Mouse (Mus musculus) liver, postnatal 0 days (tissue): ENCODE results near the gene Pdzrn3. TPM values are rescaled to one million over a fixed set of nuclear protein-coding genes. Genes with fewer than 3 reads are reported as not detected.

Experiments used
- ATAC-seq: fragments of 200-750 bp; cut with Nextera tagmentation; 2 replicates; pipeline ENCODE4 v1.8.0; 2017; ENCODE audit warnings: mild to moderate bottlenecking, moderate library complexity
- DNase-seq: peaks from one replicate; pipeline ENCODE4 v3.0.0-alpha.2; 2016
- H3K27ac ChIP-seq: fragments of 300-500 bp; sonication (generic); 2 replicates; pipeline ENCODE4 v1.5.1; 2014; ENCODE audit warnings: antibody characterized with exemption, moderate library complexity, mild to moderate bottlenecking, low read depth
- H3K27me3 ChIP-seq: fragments of 300-500 bp; sonication (generic); 2 replicates; pipeline ENCODE4 v1.6.1; 2014; ENCODE audit warnings: low read length, control low read depth, mixed read lengths; ENCODE audit not compliant: insufficient read depth
- H3K36me3 ChIP-seq: fragments of 300-500 bp; sonication (generic); replicated peaks from 2 replicates; pipeline ENCODE4 v1.6.1; 2014; ENCODE audit warnings: mild to moderate bottlenecking, control low read depth, low read length, moderate library complexity, mixed read lengths; ENCODE audit not compliant: insufficient read depth
- H3K4me1 ChIP-seq: fragments of 300-500 bp; sonication (generic); 2 replicates; pipeline ENCODE4 v1.6.1; 2014; ENCODE audit warnings: antibody characterized with exemption, mild to moderate bottlenecking, control low read depth; ENCODE audit not compliant: insufficient read depth
- H3K4me2 ChIP-seq: fragments of 300-500 bp; sonication (generic); 2 replicates; pipeline ENCODE4 v1.6.1; 2014; ENCODE audit warnings: low read depth, mild to moderate bottlenecking, low read length, moderate library complexity, mixed read lengths
- H3K4me3 ChIP-seq: fragments of 300-500 bp; sonication (generic); 2 replicates; pipeline ENCODE4 v1.5.1; 2014; ENCODE audit warnings: low read depth, low read length
- H3K9ac ChIP-seq: fragments of 300-500 bp; sonication (generic); replicated peaks from 2 replicates; pipeline ENCODE4 v1.6.1; 2014; ENCODE audit warnings: mild to moderate bottlenecking, moderate library complexity
- H3K9me3 ChIP-seq: fragments of 300-500 bp; sonication (generic); 2 replicates; pipeline ENCODE4 v1.6.1; 2016; ENCODE audit warnings: mild to moderate bottlenecking, control low read depth, low read length, mixed read lengths
- CTCF ChIP-seq: sonication (generic); IDR thresholded peaks from 2 replicates; pipeline ENCODE4 v1.5.1; 2016; ENCODE audit warnings: antibody characterized with exemption, low read depth
- EP300 ChIP-seq: IDR thresholded peaks from 2 replicates; pipeline ENCODE4 v1.6.1; 2016; ENCODE audit warnings: antibody characterized with exemption, low read depth, mild to moderate bottlenecking
- WGBS: fragments of 180-500 bp; shearing (Covaris S2); extraction: QIAGEN DNeasy Blood & Tissue Kit; methylation state at CpG from one replicate; pipeline ENCODE4 v1.1.7; 2014; ENCODE audit not compliant: insufficient replicate concordance; 5-methylcytosine and 5-hydroxymethylcytosine counted together
- polyA plus RNA-seq: library from polyadenylated mRNA; unstranded; fragments of >200 nt; fragmentation: Nextera tagmentation; extraction: Ambion mirVana; gene quantifications from 2 replicates; pipeline ENCODE4 v1.2.1, GENCODE M21; 2015

The Pdzrn3 gene
- polyA plus RNA-seq, 1 experiment from 2014 or later = 0.69 TPM

GRCm38 (mm10) chr6:101296997-101297396 is 80.7 kb downstream of the Pdzrn3 start:
- 81% methylated on average over 8 of the region's 8 CpGs for WGBS

GRCm38 (mm10) chr6:101296280-101296679 is 81.4 kb downstream of the Pdzrn3 start:
- no peak for ATAC-seq

More at GRCm38 (mm10) chr6:101296997-101297396, 80.7 kb downstream of the Pdzrn3 start:
- Histone ChIP-seq H3K27me3 (no peaks in the 10 kb centered on the region), H3K4me3 (no peak overlapping the region), H3K36me3 (no peaks in the 10 kb centered on the region), H3K4me2 (no peak overlapping the region), H3K4me1 (no peaks in the 10 kb centered on the region), H3K27ac (no peak overlapping the region), H3K9ac (no peak overlapping the region), H3K9me3 (no peaks in the 10 kb centered on the region)
- ATAC-seq = no peak
- TF ChIP-seq EP300 = no peak
- no peak for TF ChIP-seq CTCF
- no peak for DNase-seq

GRCm38 (mm10) chr6:101293036-101293572 is 84.6 kb downstream of the Pdzrn3 start:
- Histone ChIP-seq H3K9ac (no peak overlapping the region), H3K4me1 (no peaks in the 10 kb centered on the region), H3K9me3 (no peaks in the 10 kb centered on the region), H3K36me3 (no peaks in the 10 kb centered on the region), H3K4me2 (no peak overlapping the region), H3K27ac (no peak overlapping the region), H3K27me3 (no peaks in the 10 kb centered on the region), H3K4me3 (no peak overlapping the region)
- no peak for DNase-seq
- ATAC-seq = no peak
- WGBS = 78% methylated on average over 12 of the region's 12 CpGs
- no peak for TF ChIP-seq CTCF
- no peak for TF ChIP-seq EP300

More at GRCm38 (mm10) chr6:101296280-101296679, 81.4 kb downstream of the Pdzrn3 start:
- TF ChIP-seq CTCF (no peak), EP300 (no peak)
- Histone ChIP-seq H3K4me3 (no peak overlapping the region), H3K9ac (no peak overlapping the region), H3K27ac (no peak overlapping the region), H3K27me3 (no peaks in the 10 kb centered on the region), H3K4me1 (no peaks in the 10 kb centered on the region), H3K9me3 (no peaks in the 10 kb centered on the region), H3K4me2 (no peak overlapping the region), H3K36me3 (no peaks in the 10 kb centered on the region)
- DNase-seq = no peak
- WGBS = 80% methylated on average over 8 of the region's 8 CpGs

- no peak overlapping the region for H3K4me3 ChIP-seq
- TF ChIP-seq EP300 (no peak), CTCF (no peak)
- no peak overlapping the region for H3K27ac ChIP-seq
- H3K4me1 ChIP-seq = no peaks in the 10 kb centered on the region
- DNase-seq = no peak
- no peaks in the 10 kb centered on the region for H3K27me3 ChIP-seq
- no peak overlapping the region for H3K4me2 ChIP-seq
- no peak for ATAC-seq
- no peaks in the 10 kb centered on the region for H3K36me3 ChIP-seq
- no peaks in the 10 kb centered on the region for H3K9me3 ChIP-seq
- no peak overlapping the region for H3K9ac ChIP-seq
- 60% methylated on average over 2 of the region's 2 CpGs for WGBS
Observed at GRCm38 (mm10) chr6:101291944-101292343, 85.8 kb downstream of the Pdzrn3 start.

- Histone ChIP-seq H3K4me3 (no peak overlapping the region), H3K36me3 (no peaks in the 10 kb centered on the region), H3K4me1 (no peaks in the 10 kb centered on the region), H3K27me3 (no peaks in the 10 kb centered on the region), H3K27ac (no peak overlapping the region), H3K4me2 (no peak overlapping the region), H3K9ac (no peak overlapping the region), H3K9me3 (no peaks in the 10 kb centered on the region)
- ATAC-seq (no peak), DNase-seq (no peak)
- TF ChIP-seq EP300 (no peak), CTCF (no peak)
- 15% methylated on average over 2 of the region's 2 CpGs for WGBS
Observed at GRCm38 (mm10) chr6:101290160-101290559, 87.5 kb downstream of the Pdzrn3 start.

GRCm38 (mm10) chr6:101289428-101289827 is 88.3 kb downstream of the Pdzrn3 start:
- 87% methylated on average over 4 of the region's 4 CpGs for WGBS
- H3K36me3 ChIP-seq = no peaks in the 10 kb centered on the region
- TF ChIP-seq EP300 (no peak), CTCF (no peak)
- H3K27me3 ChIP-seq = no peaks in the 10 kb centered on the region
- ATAC-seq (no peak), DNase-seq (no peak)
- H3K4me1 ChIP-seq = no peaks in the 10 kb centered on the region
- H3K4me2 ChIP-seq = no peak overlapping the region
- H3K27ac ChIP-seq = no peak overlapping the region
- no peak overlapping the region for H3K4me3 ChIP-seq
- no peaks in the 10 kb centered on the region for H3K9me3 ChIP-seq
- H3K9ac ChIP-seq = no peak overlapping the region
